Mouse (Mus musculus) adrenal gland, adult 18-20 months (tissue): ENCODE results near the gene Mpdz. TPM values are rescaled to one million over a fixed set of nuclear protein-coding genes. Genes with fewer than 3 reads are reported as not detected.
A peak's percentile ranks its signal among the peaks of the same experiment; 100 is the strongest.

Source experiments
- DNase-seq, 2 experiments: peaks; one replicate each; pipeline ENCODE4 v3.0.0; 2021 to 2022; ENCODE audit warnings: low spot score in 2 of 2
- long read RNA-seq, 2 experiments: library from polyadenylated mRNA; stranded (forward); transcript quantifications; one replicate each; pipeline ENCODE4 v2.0.0; 2021
- total RNA-seq, 2 experiments: library from RNA; stranded (reverse); gene quantifications; 1 replicate in 1 of 2; 2 replicates in 1 of 2; pipeline ENCODE4 v1.2.3; 2021

Gene Mpdz
- 100 to 1,000 TPM in 1 of 2 experiments, 10 to 100 TPM in 1; 95.3 to 103 TPM for total RNA-seq
- long read RNA-seq, experiment 1, partial matches to known transcripts: 9 of 17 reads
- long read RNA-seq, experiment 1, other reads (novel, unspliced or antisense): 8 of 17 reads
- long read RNA-seq, experiment 2, partial matches to known transcripts: 28 of 56 reads
- long read RNA-seq, experiment 2, other reads (novel, unspliced or antisense): 28 of 56 reads

DNA sequence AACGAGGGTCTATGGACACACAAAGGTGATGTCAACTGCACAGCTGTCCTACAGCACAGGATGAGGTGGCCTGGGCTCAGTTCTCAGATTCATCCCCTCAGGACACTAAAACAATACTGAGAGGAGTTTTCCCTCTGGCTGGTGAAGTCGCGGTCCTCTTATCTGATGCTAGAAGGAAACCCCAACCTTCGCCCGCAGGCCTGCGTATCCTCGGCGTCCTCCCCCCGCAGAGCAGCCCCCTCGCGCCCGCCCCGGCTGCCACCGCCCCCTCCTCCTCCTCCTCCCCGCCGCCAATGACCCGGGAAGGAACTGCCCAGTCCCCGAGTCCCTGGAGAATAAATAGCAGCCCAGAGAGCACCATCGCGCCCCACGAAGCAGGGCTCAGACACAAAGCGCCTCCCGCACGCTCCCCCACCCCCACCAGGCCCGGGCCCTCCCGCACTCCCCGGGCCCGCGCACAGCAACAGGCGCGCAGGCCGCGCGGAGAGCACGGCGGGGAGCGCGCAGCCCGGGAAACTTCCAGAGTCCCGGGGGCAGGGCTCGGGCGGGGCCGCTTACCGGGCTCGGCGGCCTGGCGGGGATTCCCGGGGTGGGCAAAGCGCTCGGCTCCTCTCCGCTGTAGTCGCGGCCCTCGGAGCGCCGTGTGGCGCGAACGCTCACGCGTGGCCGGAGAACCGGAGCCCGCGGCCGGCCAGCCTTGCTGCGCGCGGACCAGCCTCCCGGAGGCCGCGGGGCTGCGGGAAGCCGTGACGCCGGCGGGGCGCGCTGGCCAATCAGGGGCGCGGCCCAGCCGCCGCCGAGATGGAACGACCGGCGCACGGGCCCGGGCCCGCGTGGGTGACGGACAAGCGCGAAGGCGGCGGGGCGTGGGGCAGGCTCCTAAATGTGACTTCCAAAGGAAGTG, at the start of gene Mpdz:
Gene Mpdz (minus strand): TSS at position 738 of the 904 bp plus-strand sequence.
- peak; percentile 74 to 80 for DNase-seq

GRCm38 (mm10) chr4:81490556-81490955, 47.9 kb upstream of the Mpdz start:
- no peak for DNase-seq

- no peak for DNase-seq
These were observed 42.0 kb upstream of the Mpdz start for GRCm38 (mm10) chr4:81484603-81485002.

DNA sequence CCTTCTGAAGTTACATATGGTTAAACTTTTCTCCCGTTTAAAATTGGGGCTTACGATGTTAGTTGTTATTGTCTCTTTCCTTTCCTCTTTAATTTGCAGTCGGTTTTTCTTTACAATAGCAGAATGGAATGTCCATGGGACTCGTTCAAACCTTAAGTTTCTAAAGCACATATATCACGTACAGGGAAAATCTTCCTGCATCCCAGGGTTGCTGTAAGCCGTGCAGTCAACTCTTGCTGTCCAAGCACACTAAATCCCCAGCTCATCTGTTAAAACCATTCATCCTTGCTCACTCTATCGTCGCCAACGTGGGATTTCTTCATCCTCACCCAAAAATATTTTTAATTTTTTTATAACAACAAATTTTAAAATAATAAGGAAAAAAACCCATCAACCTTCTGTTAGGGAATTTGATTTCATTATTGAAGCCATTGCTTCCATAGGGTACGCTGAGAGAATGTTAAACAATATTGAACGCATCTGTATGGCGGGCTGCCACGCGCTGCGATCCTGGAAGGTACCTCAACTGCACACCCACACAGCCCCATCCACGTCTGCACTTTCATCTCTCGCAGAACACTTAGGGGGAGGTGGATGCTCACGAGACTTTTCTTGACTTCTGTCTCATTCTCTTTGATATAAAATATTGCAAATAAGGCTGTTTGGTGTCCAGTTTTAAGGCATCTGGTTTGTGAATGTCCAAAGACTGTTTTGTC, 41.4 kb upstream of the Mpdz start:
- no peak for DNase-seq

DNA sequence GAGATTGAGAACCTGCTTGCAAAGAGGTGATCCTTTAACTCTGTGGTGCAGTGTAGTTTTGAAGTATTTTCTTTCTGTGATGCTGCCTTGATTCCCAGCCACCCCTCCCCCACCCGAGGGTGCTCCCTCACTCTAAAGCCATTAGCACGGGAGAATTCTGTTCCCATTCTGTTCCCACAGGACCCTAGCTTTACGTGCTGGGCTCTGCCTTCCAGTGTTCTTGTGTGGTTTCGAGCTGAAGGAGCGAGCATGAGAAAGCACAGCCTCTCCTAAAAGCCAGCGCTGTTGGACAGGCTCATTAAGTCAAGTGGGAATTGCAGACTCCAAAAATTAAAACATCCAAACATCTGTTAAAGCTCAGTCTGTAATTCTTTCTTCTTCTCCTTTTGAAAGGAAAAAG, 40.5 kb upstream of the Mpdz start:
- no peak for DNase-seq

GRCm38 (mm10) chr4:81466821-81467220, 24.2 kb upstream of the Mpdz start:
- DNase-seq: no peak

DNA sequence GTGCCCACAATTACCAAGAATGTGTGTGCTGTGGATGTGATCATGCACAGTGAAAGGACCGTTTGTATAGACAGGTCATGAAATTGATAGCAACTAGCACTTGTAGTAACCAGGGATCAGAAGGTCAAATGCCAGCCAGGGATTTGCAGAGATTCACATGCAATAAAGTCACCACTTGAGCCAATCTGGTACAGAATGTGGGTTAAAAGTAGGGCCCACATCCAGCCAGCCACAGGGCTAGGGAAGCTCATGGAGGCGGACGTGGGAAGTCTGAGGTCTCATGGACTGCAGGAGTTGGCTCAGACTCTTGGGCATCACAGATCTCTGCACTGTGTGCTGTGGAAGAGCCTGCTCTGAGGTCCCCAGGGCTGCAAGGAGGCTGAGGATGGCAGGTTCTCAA, 22.6 kb upstream of the Mpdz start:
- DNase-seq: no peak

DNA sequence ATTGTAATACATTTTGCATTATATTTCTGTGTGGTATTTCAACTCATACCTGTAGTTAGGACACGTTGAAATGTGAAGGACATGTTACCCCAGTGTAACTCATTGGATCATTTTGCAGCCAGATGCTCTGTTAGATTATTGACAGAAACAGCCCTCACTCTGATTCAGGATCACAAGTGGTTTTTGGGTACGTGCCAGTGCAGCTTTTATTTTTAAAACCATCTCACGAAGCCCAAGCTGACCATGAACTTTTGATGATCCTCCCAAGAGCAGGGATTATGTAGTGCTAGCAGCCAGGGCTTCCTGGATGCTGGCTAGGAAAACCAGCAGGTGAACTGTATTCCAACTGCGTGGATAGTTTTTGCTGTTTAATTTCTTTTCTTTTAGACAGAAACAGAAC, 19.6 kb upstream of the Mpdz start:
- DNase-seq: peak; percentile 50 to 71

DNA sequence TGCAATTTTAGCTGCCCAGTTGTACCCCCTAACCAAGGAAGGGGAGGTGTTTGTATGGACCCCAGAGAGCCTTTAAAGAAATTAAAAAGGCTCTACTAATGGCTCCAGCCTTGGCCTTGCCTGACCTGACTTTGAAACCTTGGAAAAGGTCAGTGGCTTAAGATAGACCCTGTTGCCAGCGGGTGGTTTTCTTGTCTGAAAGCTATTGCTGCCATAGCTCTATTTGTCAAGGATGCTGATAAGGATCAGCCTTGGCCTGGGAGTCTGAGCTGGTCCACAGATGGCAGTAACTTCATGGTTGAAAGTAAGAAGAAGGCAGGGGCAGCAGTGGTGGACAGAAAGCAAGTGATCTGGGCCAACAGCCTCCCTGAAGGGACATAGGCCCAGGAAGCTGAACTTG, 16.3 kb upstream of the Mpdz start:
- DNase-seq: peak in 1 of 2 experiments; percentile 44

GRCm38 (mm10) chr4:81453806-81454205, 11.2 kb upstream of the Mpdz start:
- no peak for DNase-seq

GRCm38 (mm10) chr4:81452183-81452582, 9.6 kb upstream of the Mpdz start:
- DNase-seq: no peak

- no peak for DNase-seq
These were observed 6.8 kb upstream of the Mpdz start for GRCm38 (mm10) chr4:81449413-81449812.

GRCm38 (mm10) chr4:81443566-81443965, 951 bp upstream of the Mpdz start:
- DNase-seq: no peak

DNA sequence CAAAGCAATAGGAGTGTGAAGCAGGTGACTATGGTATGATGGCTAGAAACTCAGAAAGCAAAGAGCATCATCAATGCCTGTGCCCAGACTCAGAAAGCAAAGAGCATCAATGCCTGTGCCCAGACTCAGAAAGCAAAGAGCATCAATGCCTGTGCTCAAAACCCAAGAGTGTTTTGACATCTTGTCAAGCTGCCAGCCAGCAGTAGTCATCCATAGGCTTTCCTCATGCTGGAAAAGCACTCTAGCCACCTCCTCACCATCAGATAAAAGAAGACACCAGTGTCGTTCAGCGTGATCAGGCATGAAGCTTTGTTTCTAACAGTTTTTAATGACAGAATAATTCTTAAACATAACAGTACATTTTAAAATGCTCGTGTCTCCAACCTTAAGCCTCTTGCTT, 8.7 kb downstream of the Mpdz start:
- no peak for DNase-seq

DNA sequence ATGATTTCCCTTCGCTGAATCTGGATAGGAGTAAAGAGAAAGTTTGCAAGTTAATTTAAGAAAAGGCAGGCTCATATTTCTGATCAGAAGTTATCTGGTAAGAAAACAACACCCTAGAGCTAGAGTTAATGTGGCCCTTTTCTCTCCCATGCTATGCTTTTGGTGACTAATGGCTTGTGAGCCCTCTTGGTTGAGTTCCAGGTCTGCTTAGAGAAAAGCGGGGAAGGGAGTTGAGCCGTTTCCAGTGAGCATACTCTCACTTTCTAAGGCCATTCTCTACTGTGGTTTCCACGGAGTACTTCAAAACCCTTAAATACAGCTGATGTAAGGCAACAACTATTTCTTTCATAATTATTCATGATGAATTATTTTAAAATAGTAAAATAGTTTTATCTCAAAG, 11.8 kb downstream of the Mpdz start:
- DNase-seq: no peak

DNA sequence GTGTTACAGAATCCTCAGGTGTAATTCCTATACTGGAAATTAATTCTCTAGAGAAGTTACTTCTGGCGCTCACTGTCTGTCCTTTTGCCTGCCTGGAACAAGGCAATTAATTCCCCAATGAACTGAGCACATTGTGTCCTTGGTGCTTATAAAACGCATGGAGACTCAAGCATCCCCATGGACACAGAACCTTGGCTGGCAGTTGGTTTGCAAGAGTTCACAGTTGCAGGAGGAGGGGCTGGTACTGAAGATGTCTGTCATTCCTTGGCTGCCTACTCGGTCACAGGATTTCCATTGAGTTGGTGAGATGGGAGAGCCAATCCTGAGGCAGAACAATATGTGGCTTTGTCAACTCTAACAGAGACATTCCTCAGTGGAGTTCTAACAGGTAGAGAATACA, 12.5 kb downstream of the Mpdz start:
- DNase-seq: no peak

- DNase-seq: no peak
These were observed 12.9 kb downstream of the Mpdz start for GRCm38 (mm10) chr4:81429670-81430069.

- no peak for DNase-seq
These were observed 19.1 kb downstream of the Mpdz start for GRCm38 (mm10) chr4:81423556-81423955.

DNA sequence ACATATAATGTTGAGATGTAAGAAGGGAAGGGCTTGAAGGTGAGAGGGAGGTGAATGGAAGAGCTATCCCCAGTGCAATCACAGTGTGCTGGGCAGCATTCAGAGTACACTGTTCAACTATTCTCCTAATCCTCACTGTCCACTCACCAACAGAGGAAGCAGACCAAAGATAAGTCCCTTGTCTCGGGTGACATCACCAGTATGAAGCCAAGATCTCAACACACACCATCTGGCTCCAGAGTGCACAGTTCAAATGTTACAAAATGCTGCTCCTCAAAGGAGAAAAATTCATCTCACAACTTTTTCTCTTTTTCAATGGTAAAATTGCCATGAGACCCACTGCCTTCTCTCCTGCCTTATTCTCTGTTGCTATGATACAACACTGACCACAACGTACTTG, 21.0 kb downstream of the Mpdz start:
- no peak for DNase-seq

GRCm38 (mm10) chr4:81415324-81416026, 27.1 kb downstream of the Mpdz start:
- no peak for DNase-seq

GRCm38 (mm10) chr4:81414684-81415323, 27.8 kb downstream of the Mpdz start:
- no peak for DNase-seq
